Mouse (Mus musculus) left cerebral cortex, adult 2 months (tissue): ENCODE measurements around the gene Prr23a1. TPM values are rescaled to one million over a fixed set of nuclear protein-coding genes. Genes with fewer than 3 reads are reported as not detected.
A peak's percentile ranks its signal among the peaks of the same experiment; 100 is the strongest.

Experiments
- DNase-seq, 2 experiments: peaks; one replicate each; pipeline ENCODE4 v3.0.0; 2021 to 2022; ENCODE audit warnings: low spot score in 2 of 2, mixed read lengths in 1 of 2; ENCODE audit errors: extremely low spot score in 1 of 2
- H3K27ac ChIP-seq: fragments of 200-600 bp; 2 replicates; pipeline ENCODE4 v1.8.1; 2022
- H3K4me3 ChIP-seq: fragments of 200-600 bp; 2 replicates; pipeline ENCODE4 v1.8.1; 2022
- CTCF ChIP-seq: fragments of 200-600 bp; IDR thresholded peaks from 2 replicates; pipeline ENCODE4 v1.8.1; 2022; ENCODE audit warnings: antibody characterized with exemption, mild to moderate bottlenecking, moderate library complexity
- intact Hi-C: fragments of 180-260 bp; cut with DNase I; formaldehyde crosslinking; loops from one replicate; pipeline ENCODE4 v1.15.1; 2025
- total RNA-seq, 2 experiments: library from RNA; stranded (reverse); gene quantifications; 2 replicates each; pipeline ENCODE4 v1.2.3; 2021

Gene Prr23a1
- total RNA-seq, 2 experiments from 2014 or later = not detected

DNA sequence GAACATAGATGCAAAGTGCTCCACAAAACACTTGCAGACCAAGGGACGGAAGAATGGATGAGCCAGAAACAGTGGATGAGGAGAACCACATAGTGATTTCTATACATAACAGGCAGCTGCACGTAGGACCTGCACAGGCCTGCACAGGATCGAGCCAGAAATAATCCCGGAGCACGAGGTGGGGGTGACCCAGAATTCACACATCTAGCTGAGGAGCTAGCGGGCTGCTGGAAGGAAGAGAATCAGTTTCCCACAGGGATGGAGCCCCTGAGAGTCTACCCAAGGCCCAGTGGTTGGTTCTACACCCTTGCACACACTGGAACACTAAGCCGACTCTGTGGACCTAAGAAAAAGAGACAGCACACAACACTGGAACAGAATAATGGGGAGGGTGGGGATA lies 18.5 kb upstream of the Prr23a1 start:
- intact Hi-C loops = no loop called here
- no peak overlapping the region for H3K27ac ChIP-seq
- no peak for DNase-seq
- no peak for TF ChIP-seq CTCF
- no peak overlapping the region for H3K4me3 ChIP-seq

DNA sequence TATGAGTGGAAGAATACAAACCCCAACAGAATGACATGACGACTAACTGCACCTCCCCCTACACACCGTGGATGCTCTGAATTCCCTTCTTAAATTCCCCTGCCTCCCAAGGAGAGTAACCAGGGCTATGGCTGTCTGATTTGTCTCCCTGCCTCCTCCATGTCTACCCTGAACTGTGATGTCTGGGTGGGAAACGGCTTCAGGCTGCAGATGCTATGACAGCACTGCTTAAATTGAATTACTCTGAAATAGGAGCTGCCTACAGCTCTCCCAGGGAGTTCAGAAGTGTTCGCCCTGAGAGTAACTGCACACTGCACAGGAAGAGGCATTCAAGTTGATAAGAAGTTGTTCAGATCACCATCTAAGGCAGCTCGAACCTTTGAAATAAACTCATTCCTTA lies 12.8 kb upstream of the Prr23a1 start:
- TF ChIP-seq CTCF = no peak
- DNase-seq = no peak
- H3K27ac ChIP-seq = no peak overlapping the region
- no peak overlapping the region for H3K4me3 ChIP-seq
- intact Hi-C loops = no loop called here

DNA sequence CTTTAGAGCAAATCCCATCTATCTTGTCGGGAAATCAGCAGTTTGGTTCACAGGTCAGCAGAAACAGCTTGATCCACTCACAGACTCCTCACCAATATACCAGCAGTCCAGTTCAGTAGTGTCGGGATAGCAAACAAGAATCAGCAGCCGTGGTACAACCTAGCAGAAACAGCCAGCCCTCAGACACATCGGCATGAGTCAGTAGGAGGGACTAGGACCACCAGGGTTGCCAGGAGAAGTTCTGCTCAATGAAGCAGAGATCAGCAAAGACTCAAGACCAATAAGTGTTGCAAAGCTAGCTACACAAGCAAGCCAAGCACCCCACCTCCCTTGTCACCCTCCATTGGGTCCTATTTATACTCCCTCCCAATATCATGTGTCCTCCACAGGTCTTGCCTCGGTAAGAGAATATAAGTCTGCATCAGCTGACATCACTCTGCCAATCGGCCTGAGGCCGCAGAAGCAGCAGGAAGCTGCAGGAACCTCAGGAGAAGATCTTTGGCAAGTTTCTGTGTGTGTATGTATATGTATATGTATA lies 4.7 kb upstream of the Prr23a1 start:
- no peak overlapping the region for H3K27ac ChIP-seq
- intact Hi-C loops = no loop called here
- DNase-seq = no peak
- TF ChIP-seq CTCF = no peak
- H3K4me3 ChIP-seq = no peak overlapping the region

DNA sequence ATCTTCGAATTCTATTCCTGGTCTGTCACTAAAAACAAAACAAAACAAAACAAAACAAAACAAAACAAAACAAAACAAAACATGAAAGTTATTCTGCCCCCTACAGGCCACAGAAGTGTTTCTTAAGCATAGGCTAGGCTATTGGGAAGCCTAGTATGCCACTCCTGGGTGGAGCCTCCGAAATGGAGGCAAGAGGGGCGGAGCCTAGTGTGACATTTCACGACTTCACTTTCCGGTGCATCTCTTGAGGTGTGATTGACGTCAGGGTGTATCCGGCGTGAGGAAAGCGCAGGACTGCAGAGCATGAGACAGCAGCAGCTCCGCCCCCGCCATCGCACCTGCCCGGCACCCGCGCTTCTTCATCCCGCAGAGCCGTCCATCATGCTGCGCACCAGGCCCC lies 13.9 kb downstream of the Prr23a1 start, which contains the start of gene Prr23a2:
TSS of gene Prr23a2 (plus strand) at position 285 of the 400 bp plus-strand sequence.
- Histone ChIP-seq H3K27ac (no peak within 1 kb of the TSS), H3K4me3 (no peak within 1 kb of the TSS)
- no peak for DNase-seq
- intact Hi-C loops = no loop called here
- no peak; the same call in none of the 2 replicates for TF ChIP-seq CTCF

DNA sequence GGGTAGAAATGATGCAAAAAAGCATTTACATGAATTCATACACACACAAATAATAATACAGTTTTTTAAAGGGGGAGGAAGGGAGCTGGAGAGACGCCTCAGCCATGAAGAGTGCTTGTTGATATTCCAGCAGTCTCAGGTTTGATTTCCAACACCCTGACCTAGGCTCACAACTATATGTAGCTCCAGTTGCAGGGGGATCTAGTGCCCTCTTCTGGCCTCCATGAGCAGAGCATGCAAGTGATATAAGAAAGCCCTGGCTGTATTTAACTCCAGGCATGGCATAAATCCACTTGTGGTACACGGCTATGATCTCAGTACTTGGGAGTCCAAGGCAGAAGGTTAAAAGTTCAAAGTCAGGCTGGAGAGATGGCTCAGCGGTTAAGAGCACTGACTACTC lies 21.2 kb downstream of the Prr23a1 start:
- no peak for DNase-seq
- intact Hi-C loops = no loop called here
- Histone ChIP-seq H3K4me3 (no peak overlapping the region), H3K27ac (no peak overlapping the region)
- TF ChIP-seq CTCF = peak; percentile 36

DNA sequence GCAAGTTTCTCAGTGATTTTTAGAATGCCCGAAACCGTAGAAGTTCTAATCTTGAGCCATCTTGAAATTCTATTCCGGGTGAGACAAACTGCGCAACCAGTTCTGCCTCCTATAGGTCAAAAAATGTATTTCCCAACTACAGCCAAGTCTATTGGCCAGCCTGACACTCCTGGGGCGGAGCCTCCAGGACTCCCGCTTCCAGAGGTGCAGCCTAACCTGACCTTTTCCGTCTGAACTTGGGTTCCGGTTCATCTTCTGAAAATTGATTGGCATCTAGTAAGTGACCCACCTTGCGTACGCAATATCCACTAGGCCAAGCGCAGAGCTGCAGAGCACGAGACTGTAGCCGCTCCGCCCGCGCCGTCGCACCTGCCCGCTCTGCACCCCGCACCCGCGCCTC lies 22.3 kb downstream of the Prr23a1 start, which contains the start of gene Prr23a3:
TSS of gene Prr23a3 (plus strand) at position 197 of the 400 bp plus-strand sequence.
- TF ChIP-seq CTCF = no peak
- intact Hi-C loops = no loop called here

More for the DNA sequence above, 22.3 kb downstream of the Prr23a1 start, which contains the start of gene Prr23a3:
- no peak for DNase-seq
- Histone ChIP-seq H3K27ac (no peak within 1 kb of the TSS), H3K4me3 (no peak within 1 kb of the TSS)

Other genes with a start within 250 kb of the Prr23a1 start
- gene Mrps22, start 240.8 kb upstream of the Prr23a1 start, total RNA-seq = 10 to 100 TPM; 27.7 to 28.0 TPM
- not detected for gene Prr23a2, start 14.0 kb downstream of the Prr23a1 start, total RNA-seq
- gene Prr23a3, start 22.3 kb downstream of the Prr23a1 start, total RNA-seq = not detected
- gene 7420426K07Rik, start 60.6 kb downstream of the Prr23a1 start, total RNA-seq = not detected
- under 1 TPM; 0.91 to 0.95 TPM for gene Foxl2, start 112.8 kb downstream of the Prr23a1 start, total RNA-seq
- 10 to 100 TPM; 34.1 to 35.8 TPM for gene Faim, start 143.9 kb downstream of the Prr23a1 start, total RNA-seq
- not detected for gene Gm1123, start 193.2 kb downstream of the Prr23a1 start, total RNA-seq